Mouse (Mus musculus): Measurements from ENCODE around the gene Acad10. TPM values are rescaled to one million over a fixed set of nuclear protein-coding genes. Genes with fewer than 3 reads are reported as not detected.

Gene Acad10
- total and polyA plus RNA-seq, 3 experiments: 2.1 to 4.2 (median 2.7) TPM

DNA sequence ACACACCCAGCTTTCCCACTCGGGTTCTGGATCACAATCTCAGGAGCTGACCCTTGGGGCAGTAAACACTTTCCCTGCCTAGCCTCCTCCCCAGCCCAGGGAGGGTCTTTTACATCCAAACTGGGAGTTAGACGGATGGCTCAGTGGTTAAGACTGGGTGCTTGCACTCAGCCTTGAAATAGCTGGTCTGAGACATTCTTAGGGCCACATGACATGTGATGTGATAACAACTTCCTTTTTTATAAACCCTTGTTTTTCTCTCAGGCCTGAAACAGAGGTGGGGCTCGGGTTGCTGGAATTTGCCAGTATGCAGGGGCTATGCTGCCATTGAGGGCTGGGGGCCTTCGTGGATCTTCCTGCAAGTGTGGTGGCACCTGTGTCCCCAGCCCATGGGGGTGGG, 63.0 kb downstream of the Acad10 start:
- no peaks in the 10 kb centered on the region for H3K36me3 ChIP-seq (replicated peaks in 1 of 2; ENCODE audit: control insufficient read depth in 1 of 2, insufficient read depth in 1 of 2, low read length in 1 of 2)
- in situ Hi-C loops (cut with MboI; ENCODE audit: low pct_ligation_motif_present, low pct_unique_long_range_greater_than_20kb, low sequenced_read_pairs): no loop called here
- no peak overlapping the region for H3K27ac ChIP-seq (ENCODE audit: insufficient read depth, low read depth)
- peaks cover 2 to 30% of the 10 kb centered on the region in 2 experiments; a peak in 3 of 4 replicates for H3K4me1 ChIP-seq (ENCODE audit: control insufficient read depth in 1 of 2, insufficient read depth in 2 of 2)
- no peaks in the 10 kb centered on the region for H3K9me3 ChIP-seq (replicated peaks; ENCODE audit: low read length)
- no peak for DNase-seq (ENCODE audit: extremely low read depth)
- H3K4me3 ChIP-seq (replicated peaks in 1 of 3; ENCODE audit: low read depth in 2 of 3, low read length in 2 of 3, poor library complexity in 1 of 3): no peak overlapping the region
- H3K9ac ChIP-seq (ENCODE audit: insufficient read depth, low read depth): no peak overlapping the region
- no peak for TF ChIP-seq SMC3 (IDR thresholded peaks at IDR 0.05; ENCODE audit: low read depth, low read length)
- TF ChIP-seq RCOR1 (conservative IDR thresholded peaks at IDR 0.05; ENCODE audit: low read depth, low read length): no peak
- no peak for TF ChIP-seq MAX (IDR thresholded peaks at IDR 0.05; ENCODE audit: low read length)
- TF ChIP-seq UBTF (IDR thresholded peaks at IDR 0.05; ENCODE audit: low read depth, low read length): no peak
- TF ChIP-seq BHLHE40 (IDR thresholded peaks at IDR 0.05; ENCODE audit: low read depth, low read length): no peak
- TF ChIP-seq RAD21 (IDR thresholded peaks at IDR 0.05; ENCODE audit: low read depth, low read length): no peak
- no peak for TF ChIP-seq CHD1 (IDR thresholded peaks at IDR 0.05; ENCODE audit: low read depth, low read length)
- no peak for TF ChIP-seq ZKSCAN1 (IDR thresholded peaks at IDR 0.05; ENCODE audit: borderline replicate concordance, low read depth, low read length)
- no peak for TF ChIP-seq MEF2A (IDR thresholded peaks at IDR 0.05; ENCODE audit: borderline replicate concordance, low read depth, low read length)
- no peak for TF ChIP-seq CTCF (conservative IDR thresholded peaks at IDR 0.05 in 1 of 2, IDR thresholded peaks at IDR 0.05 in 1 of 2; ENCODE audit: low read depth in 2 of 2, low read length in 2 of 2)
- TF ChIP-seq NELFE (IDR thresholded peaks at IDR 0.05; ENCODE audit: low read depth, low read length): no peak
- no peak for TF ChIP-seq JUND (conservative IDR thresholded peaks at IDR 0.05; ENCODE audit: low read depth, low read length)
- TF ChIP-seq E2F4 (IDR thresholded peaks at IDR 0.05; ENCODE audit: insufficient replicate concordance, low read depth, low read length): no peak
- no peak for TF ChIP-seq KAT2A (IDR thresholded peaks at IDR 0.05; ENCODE audit: insufficient replicate concordance, low read length)
- no peak for TF ChIP-seq TCF12 (IDR thresholded peaks at IDR 0.05; ENCODE audit: low read depth, low read length)
- no peak for TF ChIP-seq POLR2A (IDR thresholded peaks at IDR 0.05; ENCODE audit: low read depth, low read length)
- no peak for TF ChIP-seq USF2 (conservative IDR thresholded peaks at IDR 0.05; ENCODE audit: low read depth, low read length)
- no peak for TF ChIP-seq EP300 (IDR thresholded peaks at IDR 0.05; ENCODE audit: low read length)
- no peaks in the 10 kb centered on the region for H3K27me3 ChIP-seq (replicated peaks)
- H3K79me2 ChIP-seq (replicated peaks; ENCODE audit: control insufficient read depth, extremely low read depth, insufficient read depth, poor library complexity, severe bottlenecking): no peaks in the 10 kb centered on the region
- H3K4me2 ChIP-seq (ENCODE audit: insufficient read depth, low read depth, poor library complexity, severe bottlenecking): no peak overlapping the region
- dilution Hi-C loops (cut with MboI; ENCODE audit: extremely low pct_ligation_motif_present, extremely low pct_unique_long_range_greater_than_20kb, low sequenced_read_pairs): no loop called here

DNA sequence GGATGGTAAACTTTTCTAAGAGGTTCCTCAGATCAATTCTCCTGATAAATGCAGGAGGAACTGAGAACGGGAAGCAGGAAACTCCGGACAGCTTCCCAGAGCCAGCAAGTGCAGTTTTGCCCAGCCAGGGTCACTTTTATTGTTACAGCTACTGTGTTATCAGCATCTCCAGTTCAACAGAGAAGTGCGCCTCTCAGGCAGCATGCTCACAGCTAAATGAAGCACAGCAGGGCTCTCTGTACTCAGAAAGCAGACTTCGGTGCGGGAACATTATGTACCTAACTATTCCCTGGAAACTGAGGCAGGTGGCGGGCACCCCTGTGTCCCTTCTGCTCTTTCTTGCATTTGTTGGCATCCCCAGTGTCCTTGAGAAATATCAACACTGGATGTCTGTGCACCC, 64.1 kb downstream of the Acad10 start:
- Histone ChIP-seq H3K27me3 (replicated peaks) (no peaks in the 10 kb centered on the region), H3K9me3 (replicated peaks; ENCODE audit: low read length) (no peaks in the 10 kb centered on the region), H3K36me3 (replicated peaks in 1 of 2; ENCODE audit: control insufficient read depth in 1 of 2, insufficient read depth in 1 of 2, low read length in 1 of 2) (peaks cover 0 to 7% of the 10 kb centered on the region in 2 experiments), H3K9ac (ENCODE audit: insufficient read depth, low read depth) (no peak overlapping the region), H3K4me1 (ENCODE audit: control insufficient read depth in 1 of 2, insufficient read depth in 2 of 2) (peaks cover 5 to 36% of the 10 kb centered on the region in 2 experiments; a peak in 3 of 4 replicates), H3K4me2 (ENCODE audit: insufficient read depth, low read depth, poor library complexity, severe bottlenecking) (no peak overlapping the region), H3K4me3 (replicated peaks in 1 of 3; ENCODE audit: low read depth in 2 of 3, low read length in 2 of 3, poor library complexity in 1 of 3) (no peak overlapping the region), H3K27ac (ENCODE audit: insufficient read depth, low read depth) (no peak overlapping the region), H3K79me2 (replicated peaks; ENCODE audit: control insufficient read depth, extremely low read depth, insufficient read depth, poor library complexity, severe bottlenecking) (no peaks in the 10 kb centered on the region)
- no peak for DNase-seq (ENCODE audit: extremely low read depth)
- dilution Hi-C loops (cut with MboI; ENCODE audit: extremely low pct_ligation_motif_present, extremely low pct_unique_long_range_greater_than_20kb, low sequenced_read_pairs) (no loop called here), in situ Hi-C loops (cut with MboI; ENCODE audit: low pct_ligation_motif_present, low pct_unique_long_range_greater_than_20kb, low sequenced_read_pairs) (no loop called here)
- TF ChIP-seq BHLHE40 (IDR thresholded peaks at IDR 0.05; ENCODE audit: low read depth, low read length): no peak
- no peak for TF ChIP-seq SIN3A (IDR thresholded peaks at IDR 0.05; ENCODE audit: low read length)
- no peak for TF ChIP-seq ZNF384 (IDR thresholded peaks at IDR 0.05; ENCODE audit: low read depth, low read length)
- TF ChIP-seq CHD1 (IDR thresholded peaks at IDR 0.05; ENCODE audit: low read depth, low read length): no peak
- TF ChIP-seq HCFC1 (IDR thresholded peaks at IDR 0.05; ENCODE audit: low read depth, low read length): no peak

Data from CH12.LX (cell line).